Mouse (Mus musculus) olfactory bulb, adult 2 months (tissue): ENCODE data around the gene Ccn2. TPM values are rescaled to one million over a fixed set of nuclear protein-coding genes. Genes with fewer than 3 reads are reported as not detected.

Experiments
- H3K27ac ChIP-seq: fragments of 200-500 bp; 2 replicates; pipeline ENCODE4 v1.5.1; 2012; ENCODE audit warnings: low read depth, low read length; ENCODE audit not compliant: insufficient read depth
- H3K4me1 ChIP-seq: fragments of 200-500 bp; 2 replicates; pipeline ENCODE4 v1.6.1; 2012; ENCODE audit warnings: low read length; ENCODE audit not compliant: control insufficient read depth, insufficient read depth
- H3K4me3 ChIP-seq: fragments of 200-500 bp; 2 replicates; pipeline ENCODE4 v1.5.1; 2012; ENCODE audit warnings: mild to moderate bottlenecking, low read depth, low read length, moderate library complexity; ENCODE audit not compliant: insufficient read depth
- CTCF ChIP-seq: fragments of 200-500 bp; IDR thresholded peaks from 2 replicates; pipeline ENCODE4 v1.5.1; 2012; ENCODE audit warnings: low read depth, mild to moderate bottlenecking, low read length, moderate library complexity; ENCODE audit not compliant: insufficient read depth
- POLR2A ChIP-seq: fragments of 200-500 bp; IDR thresholded peaks from 2 replicates; pipeline ENCODE4 v1.6.1; 2012; ENCODE audit warnings: mild to moderate bottlenecking, low read depth, low read length, moderate library complexity; ENCODE audit not compliant: insufficient read depth
- WGBS: fragments of 180-500 bp; shearing (Covaris S2); methylation state at CpG from one replicate; pipeline ENCODE4 v1.1.7; 2018; 5-methylcytosine and 5-hydroxymethylcytosine counted together
- polyA plus RNA-seq: library from polyadenylated mRNA; stranded (reverse); fragments of >200 nt; gene quantifications from 2 replicates; pipeline ENCODE4 v1.2.4, GENCODE M21; 2012; ENCODE audit warnings: low replicate concordance; ENCODE audit not compliant: missing spikeins, insufficient read depth, insufficient read length

The Ccn2 gene
- polyA plus RNA-seq, 1 experiment = not detected

GRCm38 (mm10) chr10:24588824-24589223, 6.4 kb upstream of the Ccn2 start:
- H3K27ac ChIP-seq = no peak overlapping the region
- TF ChIP-seq POLR2A (no peak), CTCF (no peak)
- 85% methylated on average over 4 of the region's 4 CpGs for WGBS

GRCm38 (mm10) chr10:24589238-24589637, 6.0 kb upstream of the Ccn2 start:
- WGBS = 94% methylated on average over 9 of the region's 9 CpGs

More at GRCm38 (mm10) chr10:24588824-24589223, 6.4 kb upstream of the Ccn2 start:
- Histone ChIP-seq H3K4me1 (no peaks in the 10 kb centered on the region), H3K4me3 (no peak overlapping the region)

GRCm38 (mm10) chr10:24590546-24590945, 4.7 kb upstream of the Ccn2 start:
- no peak overlapping the region for H3K27ac ChIP-seq
- H3K4me1 ChIP-seq = no peaks in the 10 kb centered on the region
- TF ChIP-seq CTCF (no peak), POLR2A (no peak)
- WGBS = 72% methylated on average over 4 of the region's 4 CpGs
- H3K4me3 ChIP-seq = no peak overlapping the region

More at GRCm38 (mm10) chr10:24589238-24589637, 6.0 kb upstream of the Ccn2 start:
- Histone ChIP-seq H3K4me3 (no peak overlapping the region), H3K27ac (no peak overlapping the region), H3K4me1 (no peaks in the 10 kb centered on the region)
- TF ChIP-seq POLR2A = no peak
- TF ChIP-seq CTCF = no peak

- WGBS = 20% methylated on average over 4 of the region's 4 CpGs
- H3K27ac ChIP-seq = no peak overlapping the region
- TF ChIP-seq POLR2A (no peak), CTCF (no peak)
- H3K4me3 ChIP-seq = no peak overlapping the region
- peaks cover 3% of the 10 kb centered on the region; the same call in 1 of the 2 replicates for H3K4me1 ChIP-seq
Observed at GRCm38 (mm10) chr10:24591136-24591535, 4.1 kb upstream of the Ccn2 start.

GRCm38 (mm10) chr10:24591741-24592140, 3.5 kb upstream of the Ccn2 start:
- 79% methylated on average over 5 of the region's 5 CpGs for WGBS
- TF ChIP-seq POLR2A (no peak), CTCF (no peak)
- no peak overlapping the region for H3K4me3 ChIP-seq

GRCm38 (mm10) chr10:24592318-24592717, 2.9 kb upstream of the Ccn2 start:
- Histone ChIP-seq H3K4me3 (no peak overlapping the region), H3K27ac (no peak overlapping the region), H3K4me1 (peaks cover 12% of the 10 kb centered on the region)
- TF ChIP-seq CTCF (no peak), POLR2A (no peak)
- 82% methylated on average over 2 of the region's 2 CpGs for WGBS

More at GRCm38 (mm10) chr10:24591741-24592140, 3.5 kb upstream of the Ccn2 start:
- Histone ChIP-seq H3K27ac (no peak overlapping the region), H3K4me1 (peaks cover 10% of the 10 kb centered on the region)

GRCm38 (mm10) chr10:24592969-24593368, 2.3 kb upstream of the Ccn2 start:
- Histone ChIP-seq H3K4me3 (no peak overlapping the region), H3K27ac (no peak overlapping the region), H3K4me1 (peaks cover 12% of the 10 kb centered on the region)
- TF ChIP-seq POLR2A (no peak), CTCF (no peak)
- WGBS = 79% methylated on average over 7 of the region's 7 CpGs

- no peak overlapping the region for H3K27ac ChIP-seq
- WGBS = 94% methylated on average over 4 of the region's 4 CpGs
- no peak for TF ChIP-seq POLR2A
- TF ChIP-seq CTCF = no peak
- H3K4me3 ChIP-seq = no peak overlapping the region
- peaks cover 12% of the 10 kb centered on the region for H3K4me1 ChIP-seq
Observed at GRCm38 (mm10) chr10:24593556-24593955, 1.7 kb upstream of the Ccn2 start.

- peaks cover 12% of the 10 kb centered on the region for H3K4me1 ChIP-seq
- TF ChIP-seq CTCF (no peak), POLR2A (no peak)
- peak overlapping the region; percentile 56 for H3K27ac ChIP-seq
- peak overlapping the region; percentile 61 for H3K4me3 ChIP-seq
- WGBS = 37% methylated on average over 31 of the region's 31 CpGs
Observed at GRCm38 (mm10) chr10:24596003-24596868, 994 bp downstream of the Ccn2 start.
